In genomic region chr10:60245041-60245440, GRCm38 (mm10) we compare ENCODE assay signal across 9 mouse cellular contexts. TPM values are rescaled to one million over a fixed set of nuclear protein-coding genes. Genes with fewer than 3 reads are reported as not detected.
DNase-seq lines count a peak whose midpoint lies in the region; ATAC-seq and TF ChIP-seq lines count a peak whose summit lies in the region.
"Had no signal": no experiment of that assay in that cellular context is flagged by ENCODE, and none has a peak within 500 bp of the region (broad histone marks: within the 10 kb centered on the region; RNA-seq: fewer than 3 reads in every experiment).

No protein-coding gene starts in this region.

- peak; percentile 85 for DNase-seq in CD4-positive helper T cell, adult 2 months (ENCODE audit: low read depth, low spot score)
- DNase-seq in brain, embryonic 14.5 days (ENCODE audit: low read depth), result peak; percentile 91
- DNase-seq in fibroblast of lung, adult 2 months (ENCODE audit: low read depth), result peak; percentile 74
- peak; percentile 86 to 98 for DNase-seq in kidney, postnatal 25 days
- DNase-seq in liver, embryonic 13.5 days, result peak; percentile 68
- DNase-seq in neural tube, embryonic 11.5 days (ENCODE audit: low spot score), result peak; percentile 90
- peak; percentile 91 for DNase-seq in stomach, postnatal 0 days (ENCODE audit: low spot score)

- ATAC-seq in heart, embryonic 15.5 days (replicated peaks; ENCODE audit: insufficient number of reproducible peaks, insufficient read depth, low FRiP score, low read depth), result peak; percentile 50; the same call in 1 of the 2 replicates
- ATAC-seq in liver, embryonic 13.5 days (ENCODE audit: low read depth), result peak; percentile 53
- ATAC-seq in neural tube, embryonic 11.5 days (ENCODE audit: insufficient read depth, low FRiP score, low TSS enrichment), result peak; percentile 58; the same call in 1 of the 2 replicates
- peak; percentile 83 for ATAC-seq in stomach, postnatal 0 days (ENCODE audit: low FRiP score, low TSS enrichment)

- no peaks in the 10 kb centered on the region for H3K9me3 ChIP-seq in heart, embryonic 15.5 days (replicated peaks)
- H3K9me3 ChIP-seq in liver, embryonic 13.5 days (replicated peaks), result peaks cover 5% of the 10 kb centered on the region; the same call in 1 of the 2 replicates
- no peaks in the 10 kb centered on the region for H3K9me3 ChIP-seq in neural tube, embryonic 11.5 days (ENCODE audit: control insufficient read depth, low read length)
- H3K9me3 ChIP-seq in stomach, postnatal 0 days (ENCODE audit: control insufficient read depth, low read length), result no peaks in the 10 kb centered on the region
- H3K9me3 ChIP-seq: embryonic facial prominence, embryonic 12.5 days had no signal

- TF ChIP-seq CTCF in brain, embryonic 14.5 days (IDR thresholded peaks at IDR 0.05; ENCODE audit: borderline replicate concordance, extremely low read depth, insufficient read depth, insufficient read length), result peak; percentile 100
- TF ChIP-seq CTCF in stomach, postnatal 0 days (IDR thresholded peaks at IDR 0.05; ENCODE audit: low read depth), result peak; percentile 100

- H3K27me3 ChIP-seq in heart, embryonic 15.5 days, result no peaks in the 10 kb centered on the region
- H3K27me3 ChIP-seq in liver, embryonic 13.5 days, result no peaks in the 10 kb centered on the region
- H3K27me3 ChIP-seq in neural tube, embryonic 11.5 days (ENCODE audit: control insufficient read depth, insufficient read depth, low read length), result no peaks in the 10 kb centered on the region
- H3K27me3 ChIP-seq in stomach, postnatal 0 days (ENCODE audit: control insufficient read depth, insufficient read depth, low read length), result no peaks in the 10 kb centered on the region
- H3K27me3 ChIP-seq: embryonic facial prominence, embryonic 12.5 days had no signal

- 2% methylated on average over 8 of the region's 8 CpGs for WGBS in heart, embryonic 15.5 days
- 4% methylated on average over 8 of the region's 8 CpGs for WGBS in liver, embryonic 13.5 days (ENCODE audit: insufficient replicate concordance)
- WGBS in neural tube, embryonic 11.5 days, result 4% methylated on average over 8 of the region's 8 CpGs
- WGBS in stomach, postnatal 0 days, result 2% methylated on average over 8 of the region's 8 CpGs

- H3K4me1 ChIP-seq in heart, embryonic 15.5 days (replicated peaks), result no peaks in the 10 kb centered on the region
- H3K4me1 ChIP-seq in liver, embryonic 13.5 days (replicated peaks), result no peaks in the 10 kb centered on the region
- 0 out of 2 replicates have a peak, but pooled peaks cover 3% of the 10 kb centered on the region for H3K4me1 ChIP-seq in neural tube, embryonic 11.5 days (ENCODE audit: control insufficient read depth, insufficient read depth, low read length)
- H3K4me1 ChIP-seq in stomach, postnatal 0 days (replicated peaks; ENCODE audit: control insufficient read depth, insufficient read depth), result no peaks in the 10 kb centered on the region
- H3K4me1 ChIP-seq: embryonic facial prominence, embryonic 12.5 days had no signal

- TF ChIP-seq POLR2A in brain, embryonic 14.5 days (IDR thresholded peaks at IDR 0.05; ENCODE audit: borderline replicate concordance, extremely low read depth, insufficient read depth, insufficient read length, poor library complexity, severe bottlenecking), result no peak

- H3K27ac ChIP-seq in heart, embryonic 15.5 days, result no peak overlapping the region
- H3K27ac ChIP-seq in liver, embryonic 13.5 days, result no peak overlapping the region
- H3K27ac ChIP-seq in neural tube, embryonic 11.5 days (ENCODE audit: low read depth, low read length), result no peak overlapping the region
- no peak overlapping the region for H3K27ac ChIP-seq in stomach, postnatal 0 days (replicated peaks)
- H3K27ac ChIP-seq: embryonic facial prominence, embryonic 12.5 days had no signal

- no peak overlapping the region for H3K4me3 ChIP-seq in heart, embryonic 15.5 days
- H3K4me3 ChIP-seq in liver, embryonic 13.5 days (replicated peaks), result no peak overlapping the region
- H3K4me3 ChIP-seq in neural tube, embryonic 11.5 days (ENCODE audit: low read depth, low read length), result no peak overlapping the region
- H3K4me3 ChIP-seq in stomach, postnatal 0 days (ENCODE audit: low read depth, low read length), result no peak overlapping the region
- H3K4me3 ChIP-seq: embryonic facial prominence, embryonic 12.5 days had no signal

- H3K9ac ChIP-seq in heart, embryonic 15.5 days, result no peak overlapping the region
- H3K9ac ChIP-seq in liver, embryonic 13.5 days, result no peak overlapping the region
- H3K9ac ChIP-seq in neural tube, embryonic 11.5 days (ENCODE audit: low read length), result no peak overlapping the region
- no peak overlapping the region for H3K9ac ChIP-seq in stomach, postnatal 0 days (ENCODE audit: low read length)
- H3K9ac ChIP-seq: embryonic facial prominence, embryonic 12.5 days had no signal

- no peak overlapping the region for H3K4me2 ChIP-seq in heart, embryonic 15.5 days
- no peak overlapping the region for H3K4me2 ChIP-seq in liver, embryonic 13.5 days
- H3K4me2 ChIP-seq in neural tube, embryonic 11.5 days (ENCODE audit: low read depth), result no peak overlapping the region
- no peak overlapping the region for H3K4me2 ChIP-seq in stomach, postnatal 0 days (replicated peaks; ENCODE audit: low read depth)
- H3K4me2 ChIP-seq: embryonic facial prominence, embryonic 12.5 days had no signal

- no peaks in the 10 kb centered on the region for H3K36me3 ChIP-seq in heart, embryonic 15.5 days
- no peaks in the 10 kb centered on the region for H3K36me3 ChIP-seq in liver, embryonic 13.5 days
- no peaks in the 10 kb centered on the region for H3K36me3 ChIP-seq in neural tube, embryonic 11.5 days (ENCODE audit: control insufficient read depth, insufficient read depth, low read length)
- no peaks in the 10 kb centered on the region for H3K36me3 ChIP-seq in stomach, postnatal 0 days (ENCODE audit: control insufficient read depth, insufficient read depth, low read length)
- H3K36me3 ChIP-seq: embryonic facial prominence, embryonic 12.5 days had no signal

- TF ChIP-seq EP300 in stomach, postnatal 0 days (optimal IDR thresholded peaks at IDR 0.05), result no peak

RNA-seq across cellular contexts. Expression of gene Chst3, which starts 26.0 kb away (rescaled TPM):
- 3.1 and 4.6 TPM in 2 replicates for polyA plus RNA-seq in brain, embryonic 14.5 days (2012; rRNA removed)
- 0.62 and 1.0 TPM in 2 replicates for polyA plus RNA-seq in heart, embryonic 15.5 days (2015; fragmentation: Nextera tagmentation; extraction: Ambion mirVana)
- 0.07 and 0.08 TPM in 2 replicates for polyA plus RNA-seq in liver, embryonic 13.5 days (2015; fragmentation: Nextera tagmentation; extraction: Ambion mirVana)
- polyA plus RNA-seq in neural tube, embryonic 11.5 days (2014; fragmentation: Nextera tagmentation; extraction: Ambion mirVana), result 1.6 and 1.7 TPM in 2 replicates
- 1.1 and 1.4 TPM in 2 replicates for polyA plus RNA-seq in stomach, postnatal 0 days (2015; fragmentation: Nextera tagmentation; extraction: Ambion mirVana)

RNA-seq across cellular contexts. Expression of gene Psap, which starts 32.4 kb away (rescaled TPM):
- 626 and 654 TPM in 2 replicates for polyA plus RNA-seq in brain, embryonic 14.5 days (2012; rRNA removed)
- 118 and 142 TPM in 2 replicates for polyA plus RNA-seq in heart, embryonic 15.5 days (2015; fragmentation: Nextera tagmentation; extraction: Ambion mirVana)
- polyA plus RNA-seq in liver, embryonic 13.5 days (2015; fragmentation: Nextera tagmentation; extraction: Ambion mirVana), result 52.6 and 54.5 TPM in 2 replicates
- polyA plus RNA-seq in neural tube, embryonic 11.5 days (2014; fragmentation: Nextera tagmentation; extraction: Ambion mirVana), result 79.6 and 84.2 TPM in 2 replicates
- 128 and 129 TPM in 2 replicates for polyA plus RNA-seq in stomach, postnatal 0 days (2015; fragmentation: Nextera tagmentation; extraction: Ambion mirVana)
